Mouse (Mus musculus) thymus, postnatal 36 days (tissue): ENCODE results near the gene Cemip2.
"Not testable (repeated sequence)": the region's sequence is repeated elsewhere in the genome, so short reads cannot be mapped to it uniquely, and the experiment has no call there.

Experiments
- DNase-seq, 2 experiments: peaks; one replicate each; pipeline ENCODE4 v3.0.0; 2022; ENCODE audit warnings: mixed read lengths in 2 of 2

Gene Cemip2

GRCm38 (mm10) chr19:21818021-21818725 lies 40.0 kb downstream of the Cemip2 start:
- no peak for DNase-seq

GRCm38 (mm10) chr19:21819585-21819984 lies 41.4 kb downstream of the Cemip2 start:
- DNase-seq = no peak

- DNase-seq = no peak
Observed at GRCm38 (mm10) chr19:21820126-21820525, 42.0 kb downstream of the Cemip2 start.

GRCm38 (mm10) chr19:21821877-21822276 lies 43.7 kb downstream of the Cemip2 start:
- no peak for DNase-seq

GRCm38 (mm10) chr19:21824146-21824545 lies 46.0 kb downstream of the Cemip2 start:
- no peak for DNase-seq

GRCm38 (mm10) chr19:21825128-21825885 lies 47.2 kb downstream of the Cemip2 start:
- DNase-seq = no peak

- DNase-seq = no peak
Observed at GRCm38 (mm10) chr19:21833416-21833992, 55.4 kb downstream of the Cemip2 start.

- no peak for DNase-seq
Observed at GRCm38 (mm10) chr19:21834952-21835351, 56.8 kb downstream of the Cemip2 start.

GRCm38 (mm10) chr19:21850721-21851120 lies 72.6 kb downstream of the Cemip2 start:
- DNase-seq = no peak

GRCm38 (mm10) chr19:21854526-21855228 lies 76.5 kb downstream of the Cemip2 start:
- DNase-seq = no peak

GRCm38 (mm10) chr19:21855421-21856128 lies 77.4 kb downstream of the Cemip2 start:
- no peak for DNase-seq

GRCm38 (mm10) chr19:21858846-21859521 lies 80.8 kb downstream of the Cemip2 start:
- no peak for DNase-seq

GRCm38 (mm10) chr19:21860132-21860531 lies 82.0 kb downstream of the Cemip2 start:
- no peak for DNase-seq

GRCm38 (mm10) chr19:21860894-21861293 lies 82.8 kb downstream of the Cemip2 start:
- no peak for DNase-seq

- no peak for DNase-seq
Observed at GRCm38 (mm10) chr19:21862289-21862990, 84.3 kb downstream of the Cemip2 start.

- DNase-seq = no peak
Observed at GRCm38 (mm10) chr19:21862991-21863931, 85.1 kb downstream of the Cemip2 start.

GRCm38 (mm10) chr19:21865242-21866055 lies 87.3 kb downstream of the Cemip2 start:
- DNase-seq = no peak

GRCm38 (mm10) chr19:21866094-21866493 lies 88.0 kb downstream of the Cemip2 start:
- no peak for DNase-seq

- not testable (repeated sequence) for DNase-seq
Observed at GRCm38 (mm10) chr19:21866756-21867155, 88.6 kb downstream of the Cemip2 start.
